Mouse (Mus musculus): ENCODE data around the gene Son.

DNA sequence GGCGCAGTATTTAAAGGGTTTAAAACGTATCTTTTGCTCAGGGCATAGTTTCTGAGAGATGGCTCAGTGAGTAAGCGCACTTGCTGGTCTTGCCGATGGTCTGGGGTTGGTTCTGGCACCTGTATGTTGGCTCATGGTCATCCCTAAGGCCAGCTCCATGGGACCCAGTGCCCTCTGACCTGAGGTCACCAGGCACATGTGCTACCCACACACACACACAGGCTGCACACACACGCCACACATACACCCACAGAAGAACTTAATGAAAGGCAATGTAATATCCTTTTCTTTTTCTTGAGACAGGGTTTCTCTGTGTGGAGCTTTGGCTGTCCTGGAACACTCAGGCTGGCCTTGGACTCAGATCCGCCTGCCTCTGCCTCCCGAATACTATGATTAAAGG is 14.4 kb upstream of the Son start:
- TF ChIP-seq POLR2A (IDR thresholded peaks at IDR 0.05; ENCODE audit: low read depth, low read length) (no peak), CTCF (conservative IDR thresholded peaks at IDR 0.05; ENCODE audit: insufficient read depth, insufficient read length, low read depth, low read length) (no peak)
